Mouse (Mus musculus) olfactory bulb, adult 2 months (tissue): ENCODE measurements around the gene H2al1b.

ENCODE experiments used
- CTCF ChIP-seq: fragments of 200-500 bp; IDR thresholded peaks from 2 replicates; pipeline ENCODE4 v1.5.1; 2012; ENCODE audit warnings: low read depth, mild to moderate bottlenecking, low read length, moderate library complexity; ENCODE audit not compliant: insufficient read depth
- POLR2A ChIP-seq: fragments of 200-500 bp; IDR thresholded peaks from 2 replicates; pipeline ENCODE4 v1.6.1; 2012; ENCODE audit warnings: mild to moderate bottlenecking, low read depth, low read length, moderate library complexity; ENCODE audit not compliant: insufficient read depth

DNA sequence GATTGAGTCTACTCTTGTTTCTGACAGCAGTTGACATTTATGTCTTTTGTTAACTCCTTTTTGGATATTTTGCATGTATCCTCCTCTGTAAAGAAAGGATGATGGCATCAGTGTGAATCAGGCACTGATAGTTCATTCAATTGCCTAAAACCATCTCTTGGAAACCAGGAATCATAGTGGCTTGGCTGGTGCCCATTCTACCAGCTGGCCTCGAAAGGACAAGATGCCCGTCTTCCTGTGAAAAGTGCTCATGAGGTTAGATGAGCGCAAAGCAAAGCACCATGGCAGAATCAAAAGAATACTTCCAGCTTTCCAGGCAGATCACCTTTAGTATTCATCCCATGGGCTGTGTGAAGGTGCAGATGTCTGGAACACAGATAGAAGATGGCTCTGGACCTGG, 44.5 kb downstream of the H2al1b start:
- TF ChIP-seq CTCF (no peak), POLR2A (no peak)
